Mouse (Mus musculus) heart, embryonic 11.5 days (tissue): ENCODE data around the gene Wdr27. TPM values are rescaled to one million over a fixed set of nuclear protein-coding genes. Genes with fewer than 3 reads are reported as not detected.

Experiments
- ATAC-seq: fragments of 200-750 bp; cut with Nextera tagmentation; replicated peaks from 2 replicates; pipeline ENCODE4 v1.8.0; 2017; ENCODE audit warnings: moderate library complexity; ENCODE audit not compliant: insufficient number of reproducible peaks, low FRiP score, low TSS enrichment
- H3K27ac ChIP-seq: fragments of 300-500 bp; sonication (generic); 2 replicates; pipeline ENCODE4 v1.5.1; 2014; ENCODE audit warnings: mild to moderate bottlenecking, low read depth, low read length
- H3K27me3 ChIP-seq: fragments of 300-500 bp; sonication (generic); 2 replicates; pipeline ENCODE4 v1.6.1; 2014; ENCODE audit warnings: mild to moderate bottlenecking, low read length, mixed read lengths; ENCODE audit not compliant: control insufficient read depth, insufficient read depth
- H3K36me3 ChIP-seq: fragments of 300-500 bp; sonication (generic); 2 replicates; pipeline ENCODE4 v1.6.1; 2014; ENCODE audit warnings: mild to moderate bottlenecking, low read length, moderate library complexity, mixed read lengths; ENCODE audit not compliant: control insufficient read depth, insufficient read depth
- H3K4me1 ChIP-seq: fragments of 300-500 bp; sonication (generic); 2 replicates; pipeline ENCODE4 v1.6.1; 2014; ENCODE audit warnings: low read length; ENCODE audit not compliant: control insufficient read depth, insufficient read depth
- H3K4me2 ChIP-seq: fragments of 300-500 bp; sonication (generic); 2 replicates; pipeline ENCODE4 v1.6.1; 2014; ENCODE audit warnings: mild to moderate bottlenecking, moderate library complexity
- H3K4me3 ChIP-seq: fragments of 300-500 bp; sonication (generic); 2 replicates; pipeline ENCODE4 v1.5.1; 2014; ENCODE audit warnings: low read depth, low read length
- H3K9ac ChIP-seq: fragments of 300-500 bp; sonication (generic); 2 replicates; pipeline ENCODE4 v1.6.1; 2014; ENCODE audit warnings: mild to moderate bottlenecking, low read depth, low read length, moderate library complexity
- H3K9me3 ChIP-seq: fragments of 300-500 bp; sonication (generic); replicated peaks from 2 replicates; pipeline ENCODE4 v1.6.1; 2016; ENCODE audit warnings: low read length; ENCODE audit not compliant: control insufficient read depth
- WGBS: fragments of 180-500 bp; shearing (Covaris S2); extraction: QIAGEN DNeasy Blood & Tissue Kit; methylation state at CpG from one replicate; pipeline ENCODE4 v1.1.7; 2014; ENCODE audit not compliant: insufficient replicate concordance; 5-methylcytosine and 5-hydroxymethylcytosine counted together
- polyA plus RNA-seq: library from polyadenylated mRNA; unstranded; fragments of >200 nt; fragmentation: Nextera tagmentation; extraction: Ambion mirVana; gene quantifications from 2 replicates; pipeline ENCODE4 v1.2.1, GENCODE M21; 2014

Gene Wdr27
- polyA plus RNA-seq, 1 experiment from 2014 or later = 5.1 TPM

GRCm38 (mm10) chr17:14914401-14914800, 28.6 kb downstream of the Wdr27 start:
- ATAC-seq = no peak
- H3K36me3 ChIP-seq = no peaks in the 10 kb centered on the region
- 82% methylated on average over 4 of the region's 4 CpGs for WGBS

GRCm38 (mm10) chr17:14912981-14913380, 30.0 kb downstream of the Wdr27 start:
- Histone ChIP-seq H3K27ac (no peak overlapping the region), H3K4me3 (no peak overlapping the region), H3K9me3 (no peaks in the 10 kb centered on the region), H3K4me1 (no peaks in the 10 kb centered on the region), H3K4me2 (no peak overlapping the region), H3K27me3 (no peaks in the 10 kb centered on the region), H3K9ac (no peak overlapping the region), H3K36me3 (no peaks in the 10 kb centered on the region)
- WGBS = 85% methylated on average over 8 of the region's 8 CpGs
- no peak for ATAC-seq

More at GRCm38 (mm10) chr17:14914401-14914800, 28.6 kb downstream of the Wdr27 start:
- Histone ChIP-seq H3K4me2 (no peak overlapping the region), H3K27me3 (0 out of 2 replicates have a peak, but pooled peaks cover under 1% of the 10 kb centered on the region), H3K4me3 (no peak overlapping the region), H3K9ac (no peak overlapping the region), H3K9me3 (no peaks in the 10 kb centered on the region), H3K27ac (no peak overlapping the region), H3K4me1 (no peaks in the 10 kb centered on the region)

- H3K36me3 ChIP-seq = no peaks in the 10 kb centered on the region
- no peak overlapping the region for H3K4me3 ChIP-seq
- no peak overlapping the region for H3K4me2 ChIP-seq
- H3K4me1 ChIP-seq = no peaks in the 10 kb centered on the region
- no peaks in the 10 kb centered on the region for H3K27me3 ChIP-seq
- no peak overlapping the region for H3K27ac ChIP-seq
- no peak for ATAC-seq
- no peak overlapping the region for H3K9ac ChIP-seq
- no peaks in the 10 kb centered on the region for H3K9me3 ChIP-seq
- 48% methylated on average over 6 of the region's 6 CpGs for WGBS
Measured at GRCm38 (mm10) chr17:14912420-14912819, 30.5 kb downstream of the Wdr27 start.

- Histone ChIP-seq H3K9me3 (no peaks in the 10 kb centered on the region), H3K4me2 (no peak overlapping the region), H3K27me3 (no peaks in the 10 kb centered on the region; the same call in 1 of the 2 replicates), H3K36me3 (no peaks in the 10 kb centered on the region), H3K4me1 (no peaks in the 10 kb centered on the region), H3K27ac (no peak overlapping the region), H3K9ac (no peak overlapping the region), H3K4me3 (no peak overlapping the region)
- ATAC-seq = no peak
- 87% methylated on average over 5 of the region's 5 CpGs for WGBS
Measured at GRCm38 (mm10) chr17:14910771-14911170, 32.2 kb downstream of the Wdr27 start.

- Histone ChIP-seq H3K4me1 (no peaks in the 10 kb centered on the region), H3K27me3 (no peaks in the 10 kb centered on the region; the same call in 1 of the 2 replicates), H3K9me3 (no peaks in the 10 kb centered on the region), H3K27ac (no peak overlapping the region), H3K9ac (no peak overlapping the region), H3K36me3 (no peaks in the 10 kb centered on the region), H3K4me3 (no peak overlapping the region), H3K4me2 (no peak overlapping the region)
- WGBS = 76% methylated on average over 5 of the region's 5 CpGs
- no peak for ATAC-seq
Measured at GRCm38 (mm10) chr17:14909331-14909730, 33.6 kb downstream of the Wdr27 start.

GRCm38 (mm10) chr17:14907136-14907535, 35.8 kb downstream of the Wdr27 start:
- no peak overlapping the region for H3K4me2 ChIP-seq
- H3K9ac ChIP-seq = no peak overlapping the region
- no peaks in the 10 kb centered on the region for H3K36me3 ChIP-seq
- H3K4me3 ChIP-seq = no peak overlapping the region
- WGBS = 58% methylated on average over 12 of the region's 12 CpGs
- no peak overlapping the region for H3K27ac ChIP-seq
- H3K9me3 ChIP-seq = no peaks in the 10 kb centered on the region
- no peak for ATAC-seq
- no peaks in the 10 kb centered on the region for H3K4me1 ChIP-seq
- peaks cover 2% of the 10 kb centered on the region; the same call in 1 of the 2 replicates for H3K27me3 ChIP-seq

GRCm38 (mm10) chr17:14906611-14907010, 36.3 kb downstream of the Wdr27 start:
- no peak overlapping the region for H3K4me3 ChIP-seq
- peaks cover 2% of the 10 kb centered on the region; the same call in 1 of the 2 replicates for H3K27me3 ChIP-seq
- no peaks in the 10 kb centered on the region for H3K36me3 ChIP-seq
- WGBS = 53% methylated on average over 1 of the region's 1 CpGs
- H3K9me3 ChIP-seq = no peaks in the 10 kb centered on the region
- ATAC-seq = no peak
- no peak overlapping the region for H3K27ac ChIP-seq
- H3K4me1 ChIP-seq = no peaks in the 10 kb centered on the region
- H3K4me2 ChIP-seq = no peak overlapping the region
- H3K9ac ChIP-seq = no peak overlapping the region

- no peaks in the 10 kb centered on the region for H3K4me1 ChIP-seq
- peaks cover 2% of the 10 kb centered on the region; the same call in 1 of the 2 replicates for H3K27me3 ChIP-seq
- no peak overlapping the region for H3K4me3 ChIP-seq
- no peak overlapping the region for H3K4me2 ChIP-seq
- no peak overlapping the region for H3K27ac ChIP-seq
- H3K9me3 ChIP-seq = no peaks in the 10 kb centered on the region
- 54% methylated on average over 7 of the region's 7 CpGs for WGBS
- no peak for ATAC-seq
- H3K36me3 ChIP-seq = no peaks in the 10 kb centered on the region
- no peak overlapping the region for H3K9ac ChIP-seq
Measured at GRCm38 (mm10) chr17:14904637-14905265, 38.2 kb downstream of the Wdr27 start.

GRCm38 (mm10) chr17:14904206-14904605, 38.8 kb downstream of the Wdr27 start:
- Histone ChIP-seq H3K4me3 (no peak overlapping the region), H3K9ac (no peak overlapping the region), H3K4me1 (no peaks in the 10 kb centered on the region), H3K36me3 (no peaks in the 10 kb centered on the region), H3K9me3 (no peaks in the 10 kb centered on the region), H3K4me2 (no peak overlapping the region), H3K27me3 (peaks cover 2% of the 10 kb centered on the region; the same call in 1 of the 2 replicates), H3K27ac (no peak overlapping the region)
- 84% methylated on average over 6 of the region's 6 CpGs for WGBS
- 0 out of 2 replicates have a peak, but pooled peaks have one; percentile 10 for ATAC-seq
